Mouse (Mus musculus): ENCODE results near the gene Zcchc7. TPM values are rescaled to one million over a fixed set of nuclear protein-coding genes. Genes with fewer than 3 reads are reported as not detected.

The Zcchc7 gene
- polyA plus RNA-seq, 1 experiment from 2014 or later = 33.4 TPM

- no peaks in the 10 kb centered on the region for H3K36me3 ChIP-seq
- H3K4me2 ChIP-seq (replicated peaks) = no peak overlapping the region
- no peaks in the 10 kb centered on the region for H3K9me3 ChIP-seq
- no peak overlapping the region for H3K9ac ChIP-seq (replicated peaks)
- no peak overlapping the region for H3K27ac ChIP-seq
- no peak overlapping the region for H3K4me3 ChIP-seq (replicated peaks)
- H3K4me1 ChIP-seq (replicated peaks) = peaks cover 15% of the 10 kb centered on the region
- ATAC-seq = no peak
- 88% methylated on average over 5 of the region's 5 CpGs for WGBS
- H3K27me3 ChIP-seq = no peaks in the 10 kb centered on the region
These were observed 191.8 kb downstream of the Zcchc7 start for GRCm38 (mm10) chr4:44947464-44947863.

- H3K9me3 ChIP-seq = no peaks in the 10 kb centered on the region
- no peak overlapping the region for H3K4me2 ChIP-seq (replicated peaks)
- no peak for ATAC-seq
- H3K9ac ChIP-seq (replicated peaks) = no peak overlapping the region
- H3K27ac ChIP-seq = no peak overlapping the region
- WGBS = 100% methylated on average over 1 of the region's 1 CpGs
- no peak overlapping the region for H3K4me3 ChIP-seq (replicated peaks)
- H3K4me1 ChIP-seq (replicated peaks) = peaks cover 15% of the 10 kb centered on the region
- H3K36me3 ChIP-seq = no peaks in the 10 kb centered on the region
- H3K27me3 ChIP-seq = no peaks in the 10 kb centered on the region
These were observed 192.6 kb downstream of the Zcchc7 start for GRCm38 (mm10) chr4:44948314-44948713.

GRCm38 (mm10) chr4:44953041-44953440, 197.4 kb downstream of the Zcchc7 start:
- H3K4me3 ChIP-seq (replicated peaks) = no peak overlapping the region
- H3K27me3 ChIP-seq = no peaks in the 10 kb centered on the region
- no peaks in the 10 kb centered on the region for H3K9me3 ChIP-seq
- no peak for ATAC-seq
- H3K4me2 ChIP-seq (replicated peaks) = no peak overlapping the region
- H3K36me3 ChIP-seq = no peaks in the 10 kb centered on the region
- H3K9ac ChIP-seq (replicated peaks) = no peak overlapping the region
- peaks cover 14% of the 10 kb centered on the region for H3K4me1 ChIP-seq (replicated peaks)
- H3K27ac ChIP-seq = no peak overlapping the region
- 77% methylated on average over 9 of the region's 9 CpGs for WGBS

GRCm38 (mm10) chr4:44958776-44959175, 203.1 kb downstream of the Zcchc7 start:
- Histone ChIP-seq H3K4me1 (replicated peaks) (no peaks in the 10 kb centered on the region), H3K27ac (no peak overlapping the region), H3K9me3 (no peaks in the 10 kb centered on the region), H3K4me3 (replicated peaks) (no peak overlapping the region), H3K27me3 (no peaks in the 10 kb centered on the region), H3K9ac (replicated peaks) (no peak overlapping the region), H3K36me3 (no peaks in the 10 kb centered on the region), H3K4me2 (replicated peaks) (no peak overlapping the region)
- 92% methylated on average over 9 of the region's 9 CpGs for WGBS
- no peak for ATAC-seq

- no peak overlapping the region for H3K9ac ChIP-seq (replicated peaks)
- no peak overlapping the region for H3K27ac ChIP-seq
- H3K36me3 ChIP-seq = no peaks in the 10 kb centered on the region
- no peak overlapping the region for H3K4me3 ChIP-seq (replicated peaks)
- no peak overlapping the region for H3K4me2 ChIP-seq (replicated peaks)
- 92% methylated on average over 13 of the region's 13 CpGs for WGBS
- H3K27me3 ChIP-seq = no peaks in the 10 kb centered on the region
- ATAC-seq = no peak
- no peaks in the 10 kb centered on the region for H3K4me1 ChIP-seq (replicated peaks)
- H3K9me3 ChIP-seq = no peaks in the 10 kb centered on the region
These were observed 203.5 kb downstream of the Zcchc7 start for GRCm38 (mm10) chr4:44959220-44959619.

GRCm38 (mm10) chr4:44963156-44963555, 207.5 kb downstream of the Zcchc7 start:
- H3K9ac ChIP-seq (replicated peaks) = no peak overlapping the region
- H3K27me3 ChIP-seq = no peaks in the 10 kb centered on the region
- no peaks in the 10 kb centered on the region for H3K9me3 ChIP-seq
- no peaks in the 10 kb centered on the region for H3K36me3 ChIP-seq
- no peak overlapping the region for H3K4me3 ChIP-seq (replicated peaks)
- H3K4me2 ChIP-seq (replicated peaks) = no peak overlapping the region
- no peak for ATAC-seq
- H3K4me1 ChIP-seq (replicated peaks) = no peaks in the 10 kb centered on the region
- WGBS = 71% methylated on average over 11 of the region's 11 CpGs
- H3K27ac ChIP-seq = no peak overlapping the region

GRCm38 (mm10) chr4:44965175-44965574, 209.5 kb downstream of the Zcchc7 start:
- Histone ChIP-seq H3K9ac (replicated peaks) (no peak overlapping the region), H3K36me3 (no peaks in the 10 kb centered on the region), H3K27me3 (no peaks in the 10 kb centered on the region), H3K27ac (no peak overlapping the region), H3K4me2 (replicated peaks) (no peak overlapping the region), H3K4me1 (replicated peaks) (no peaks in the 10 kb centered on the region), H3K4me3 (replicated peaks) (no peak overlapping the region), H3K9me3 (no peaks in the 10 kb centered on the region)
- WGBS = 88% methylated on average over 2 of the region's 2 CpGs
- ATAC-seq = no peak

GRCm38 (mm10) chr4:44965736-44966135, 210.1 kb downstream of the Zcchc7 start:
- 83% methylated on average over 3 of the region's 3 CpGs for WGBS

GRCm38 (mm10) chr4:44967402-44967801, 211.7 kb downstream of the Zcchc7 start:
- Histone ChIP-seq H3K27me3 (no peaks in the 10 kb centered on the region), H3K36me3 (no peaks in the 10 kb centered on the region), H3K9me3 (no peaks in the 10 kb centered on the region), H3K4me3 (replicated peaks) (no peak overlapping the region), H3K4me2 (replicated peaks) (no peak overlapping the region), H3K27ac (no peak overlapping the region), H3K9ac (replicated peaks) (no peak overlapping the region), H3K4me1 (replicated peaks) (no peaks in the 10 kb centered on the region)
- WGBS = 82% methylated on average over 8 of the region's 8 CpGs
- ATAC-seq = no peak

More at GRCm38 (mm10) chr4:44965736-44966135, 210.1 kb downstream of the Zcchc7 start:
- no peaks in the 10 kb centered on the region for H3K4me1 ChIP-seq (replicated peaks)
- H3K27ac ChIP-seq = no peak overlapping the region
- H3K4me2 ChIP-seq (replicated peaks) = no peak overlapping the region
- no peak for ATAC-seq
- H3K27me3 ChIP-seq = no peaks in the 10 kb centered on the region
- no peaks in the 10 kb centered on the region for H3K36me3 ChIP-seq
- no peaks in the 10 kb centered on the region for H3K9me3 ChIP-seq
- no peak overlapping the region for H3K9ac ChIP-seq (replicated peaks)
- no peak overlapping the region for H3K4me3 ChIP-seq (replicated peaks)

GRCm38 (mm10) chr4:44970056-44970455, 214.4 kb downstream of the Zcchc7 start:
- no peak for ATAC-seq
- no peaks in the 10 kb centered on the region for H3K36me3 ChIP-seq
- H3K27ac ChIP-seq = no peak overlapping the region
- no peak overlapping the region for H3K4me3 ChIP-seq (replicated peaks)
- no peak overlapping the region for H3K4me2 ChIP-seq (replicated peaks)
- H3K9ac ChIP-seq (replicated peaks) = no peak overlapping the region
- 92% methylated on average over 7 of the region's 7 CpGs for WGBS
- peaks cover 4% of the 10 kb centered on the region; the same call in 1 of the 2 replicates for H3K4me1 ChIP-seq (replicated peaks)
- no peaks in the 10 kb centered on the region for H3K9me3 ChIP-seq
- H3K27me3 ChIP-seq = no peaks in the 10 kb centered on the region

GRCm38 (mm10) chr4:44970612-44971110, 215.0 kb downstream of the Zcchc7 start:
- no peak overlapping the region for H3K4me3 ChIP-seq (replicated peaks)
- H3K9me3 ChIP-seq = no peaks in the 10 kb centered on the region
- ATAC-seq = no peak
- peaks cover 4% of the 10 kb centered on the region; the same call in 1 of the 2 replicates for H3K4me1 ChIP-seq (replicated peaks)
- no peak overlapping the region for H3K9ac ChIP-seq (replicated peaks)
- no peaks in the 10 kb centered on the region for H3K36me3 ChIP-seq
- H3K4me2 ChIP-seq (replicated peaks) = no peak overlapping the region
- H3K27ac ChIP-seq = no peak overlapping the region
- WGBS = 25% methylated on average over 10 of the region's 10 CpGs
- no peaks in the 10 kb centered on the region for H3K27me3 ChIP-seq

GRCm38 (mm10) chr4:44973450-44973849, 217.8 kb downstream of the Zcchc7 start:
- 18% methylated on average over 9 of the region's 9 CpGs for WGBS
- peaks cover 4% of the 10 kb centered on the region; the same call in 1 of the 2 replicates for H3K4me1 ChIP-seq (replicated peaks)
- H3K4me2 ChIP-seq (replicated peaks) = peak overlapping the region; percentile 36
- H3K36me3 ChIP-seq = no peaks in the 10 kb centered on the region
- 0 out of 2 replicates have a peak, but pooled peaks have one; percentile 40 for ATAC-seq
- H3K9me3 ChIP-seq = no peaks in the 10 kb centered on the region
- no peak overlapping the region for H3K27ac ChIP-seq
- H3K27me3 ChIP-seq = no peaks in the 10 kb centered on the region
- H3K9ac ChIP-seq (replicated peaks) = no peak overlapping the region
- no peak overlapping the region for H3K4me3 ChIP-seq (replicated peaks)

GRCm38 (mm10) chr4:44973871-44974270, 218.2 kb downstream of the Zcchc7 start:
- H3K4me1 ChIP-seq (replicated peaks) = peaks cover 4% of the 10 kb centered on the region; the same call in 1 of the 2 replicates
- H3K27me3 ChIP-seq = no peaks in the 10 kb centered on the region
- no peak overlapping the region for H3K27ac ChIP-seq
- H3K9ac ChIP-seq (replicated peaks) = no peak overlapping the region; the same call in 1 of the 2 replicates
- H3K4me2 ChIP-seq (replicated peaks) = peak overlapping the region; percentile 36
- no peaks in the 10 kb centered on the region for H3K36me3 ChIP-seq
- 62% methylated on average over 14 of the region's 14 CpGs for WGBS
- no peak overlapping the region for H3K4me3 ChIP-seq (replicated peaks)
- peak; percentile 27; the same call in 1 of the 2 replicates for ATAC-seq
- no peaks in the 10 kb centered on the region for H3K9me3 ChIP-seq
